Mouse (Mus musculus): ENCODE results near the gene Trmt61a.
A peak's percentile ranks its signal among the peaks of the same experiment; 100 is the strongest.

Trmt61a gene

DNA sequence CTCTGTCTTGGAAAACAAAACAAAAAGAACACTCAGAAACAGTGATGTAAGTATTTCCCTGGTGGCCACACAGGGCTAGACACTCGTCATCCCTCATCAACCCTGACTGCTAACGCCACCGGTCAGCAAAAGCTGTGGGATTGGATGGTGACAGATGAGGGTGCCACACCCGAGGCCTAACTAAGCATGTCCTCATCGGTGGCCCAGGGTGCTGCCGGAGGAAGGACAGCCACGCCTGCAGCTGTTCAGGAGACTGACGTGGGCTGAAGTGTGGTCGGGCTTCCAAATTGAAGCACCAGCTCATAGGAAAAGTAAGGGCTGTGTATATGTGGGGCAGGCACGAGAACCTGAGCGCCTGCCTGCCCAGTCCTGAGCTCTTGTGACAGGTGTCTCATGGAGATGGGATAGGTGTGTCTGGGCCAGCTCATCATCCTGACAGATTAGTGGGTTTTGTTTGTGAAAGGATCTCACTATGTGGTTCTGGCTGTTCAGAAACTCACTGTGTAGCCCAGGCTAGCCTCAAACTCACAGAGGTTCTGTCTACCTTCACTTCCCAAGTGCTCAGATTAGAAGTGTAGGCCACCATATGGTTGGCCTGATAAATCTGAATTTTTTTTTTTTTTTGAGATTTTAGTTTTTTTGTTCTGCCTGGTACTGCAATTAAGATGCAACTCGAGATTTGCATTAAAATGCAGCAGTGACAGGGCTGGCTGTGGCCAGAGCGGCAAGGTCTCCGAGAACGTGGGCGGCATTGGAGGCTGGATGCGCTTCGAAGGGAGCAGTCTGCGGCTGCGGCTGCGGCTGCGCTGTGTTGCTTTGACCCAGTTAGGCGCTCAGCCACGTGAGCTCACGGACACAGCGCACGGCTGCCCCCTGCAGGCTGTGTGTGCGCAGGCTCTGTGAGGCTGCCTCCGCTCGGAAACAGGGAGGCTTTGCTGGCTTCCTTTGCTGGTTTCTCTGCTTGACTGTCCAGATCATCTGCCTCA lies 54.2 kb downstream of the Trmt61a start:
- peak; percentile 85 for DNase-seq (ENCODE audit: low read depth, low spot score)

DNA sequence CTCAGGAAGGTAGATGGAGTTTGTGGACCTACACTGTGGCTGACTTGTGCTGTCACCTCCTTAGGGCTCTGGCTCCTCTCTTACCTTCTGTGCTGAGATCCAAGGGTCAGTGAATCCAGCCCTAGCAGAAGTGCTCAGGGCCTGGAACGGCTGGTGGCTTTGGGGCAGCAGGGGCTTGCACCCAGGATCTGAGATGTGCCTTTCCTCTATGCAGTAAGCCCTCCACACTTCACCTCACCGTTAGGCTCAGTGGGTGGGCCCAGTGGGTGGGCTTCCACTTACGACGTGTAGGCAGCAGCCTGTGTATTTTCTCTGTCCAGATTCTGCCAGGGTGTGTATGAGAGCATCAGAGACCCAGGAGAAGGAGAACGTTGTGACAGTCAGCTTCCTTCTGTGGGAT lies 55.0 kb downstream of the Trmt61a start:
- no peak for DNase-seq (ENCODE audit: low read depth, low spot score)

Data from embryo, embryonic 11.5 days (tissue).